ENCODE assay signal across 8 mouse cellular contexts in genomic region chr8:124793172-124793651, GRCm38 (mm10). TPM values are rescaled to one million over a fixed set of nuclear protein-coding genes. Genes with fewer than 3 reads are reported as not detected.
DNase-seq lines count a peak whose midpoint lies in the region; ATAC-seq and TF ChIP-seq lines count a peak whose summit lies in the region.

No protein-coding gene starts in this region.

- H3K9me3 ChIP-seq in ES-E14 (ENCODE audit: control insufficient read depth, insufficient read depth, low read depth, low read length) = no peaks in the 10 kb centered on the region
- H3K9me3 ChIP-seq in lung, embryonic 15.5 days = no peaks in the 10 kb centered on the region

- H3K27me3 ChIP-seq in lung, embryonic 15.5 days = peaks cover 72% of the 10 kb centered on the region
- H3K27me3 ChIP-seq in thymus, adult 2 months (ENCODE audit: control insufficient read depth, insufficient read depth, low read length) = peaks cover 16% of the 10 kb centered on the region

- TF ChIP-seq CTCF in layer of hippocampus, adult 2 months (conservative IDR thresholded peaks at IDR 0.05) = no peak
- TF ChIP-seq CTCF in thymus, adult 2 months (IDR thresholded peaks at IDR 0.05; ENCODE audit: borderline replicate concordance, control insufficient read depth, extremely low read depth, insufficient read depth, low read length, poor library complexity) = no peak

- no peak for TF ChIP-seq POLR2A in thymus, adult 2 months (IDR thresholded peaks at IDR 0.05; ENCODE audit: control insufficient read depth, extremely low read depth, insufficient read depth, low read length, poor library complexity)

- DNase-seq in ES-E14 (ENCODE audit: low read depth, low spot score) = peak; percentile 69
- DNase-seq in cerebellum, adult 8-10 months = peak; percentile 77
- DNase-seq in layer of hippocampus, adult 2 months (ENCODE audit: low spot score in 2 of 2) = peak; percentile 59 to 70
- peak; percentile 82 for DNase-seq in ovary, adult 18-20 months (ENCODE audit: low spot score)
- peak; percentile 84 for DNase-seq in thymus, adult 2 months

- ATAC-seq in frontal cortex, adult (ENCODE audit: low TSS enrichment) = 0 out of 2 replicates have a peak, but pooled peaks have one; percentile 20
- peak; percentile 62 to 63 for ATAC-seq in hematopoietic stem cell, adult 5-6 weeks (replicated peaks in 1 of 2; ENCODE audit: insufficient read depth in 1 of 2, low FRiP score in 2 of 2, low TSS enrichment in 1 of 2, low read depth in 1 of 2, poor library complexity in 2 of 2, severe bottlenecking in 2 of 2)
- peak; percentile 86 for ATAC-seq in lung, embryonic 15.5 days (ENCODE audit: borderline replicate concordance, extremely low read depth, low FRiP score, low TSS enrichment)

- H3K4me1 ChIP-seq in ES-E14 (ENCODE audit: control insufficient read depth in 2 of 2, insufficient read depth in 2 of 2, low read length in 2 of 2, poor library complexity in 1 of 2) = peaks cover 0 to 4% of the 10 kb centered on the region in 2 experiments; a peak in 1 of 4 replicates
- peaks cover 31% of the 10 kb centered on the region for H3K4me1 ChIP-seq in lung, embryonic 15.5 days
- peaks cover 21% of the 10 kb centered on the region for H3K4me1 ChIP-seq in thymus, adult 2 months (replicated peaks; ENCODE audit: control insufficient read depth, insufficient read depth, low read length)

- H3K4me2 ChIP-seq in lung, embryonic 15.5 days = peak overlapping the region; percentile 100

- WGBS in lung, embryonic 15.5 days = under 1% methylated on average over 50 of the region's 51 CpGs
- WGBS in thymus, adult 2 months = 2% methylated on average over 51 of the region's 51 CpGs

- no peaks in the 10 kb centered on the region for H3K36me3 ChIP-seq in ES-E14 (ENCODE audit: control insufficient read depth, insufficient read depth, low read length, poor library complexity, severe bottlenecking)
- H3K36me3 ChIP-seq in lung, embryonic 15.5 days = no peaks in the 10 kb centered on the region
- H3K36me3 ChIP-seq in thymus, adult 2 months (ENCODE audit: control insufficient read depth, insufficient read depth, low read length) = no peaks in the 10 kb centered on the region

- H3K4me3 ChIP-seq in ES-E14 (ENCODE audit: insufficient read depth in 1 of 2, low read depth in 1 of 2, low read length in 2 of 2, poor library complexity in 1 of 2, severe bottlenecking in 1 of 2) = peak overlapping the region; percentile 77 to 89
- H3K4me3 ChIP-seq in layer of hippocampus, adult 2 months = peak overlapping the region; percentile 54
- peak overlapping the region; percentile 52 for H3K4me3 ChIP-seq in lung, embryonic 15.5 days
- peak overlapping the region; percentile 29 for H3K4me3 ChIP-seq in thymus, adult 2 months (ENCODE audit: control insufficient read depth, insufficient read depth, low read length)

- peak overlapping the region; percentile 41; the same call in 1 of the 2 replicates for H3K27ac ChIP-seq in ES-E14 (ENCODE audit: insufficient read depth, low read depth, low read length, poor library complexity, severe bottlenecking)
- no peak overlapping the region; the same call in 1 of the 2 replicates for H3K27ac ChIP-seq in layer of hippocampus, adult 2 months
- no peak overlapping the region for H3K27ac ChIP-seq in lung, embryonic 15.5 days
- H3K27ac ChIP-seq in thymus, adult 2 months (ENCODE audit: control insufficient read depth, insufficient read depth, low read length) = no peak overlapping the region

- in situ Hi-C loops in ES-E14 (cut with MboI; ENCODE audit: low sequenced_read_pairs in 2 of 2, unreplicated experiment in 2 of 2) = no loop called here

- H3K9ac ChIP-seq in ES-E14 (ENCODE audit: insufficient read depth, low read depth, low read length, poor library complexity, severe bottlenecking) = peak overlapping the region; percentile 75
- no peak overlapping the region for H3K9ac ChIP-seq in lung, embryonic 15.5 days

TF ChIP-seq in ES-E14, 5 proteins besides CTCF, POLR2A, EP300 and RAD21:
- TF ChIP-seq HCFC1 (IDR thresholded peaks at IDR 0.05; ENCODE audit: borderline replicate concordance, insufficient read depth, low read length) = no peak
- TF ChIP-seq CHD2 (IDR thresholded peaks at IDR 0.05; ENCODE audit: low read depth, low read length) = no peak
- no peak for TF ChIP-seq ZNF384 (IDR thresholded peaks at IDR 0.05; ENCODE audit: low read depth, low read length)
- no peak for TF ChIP-seq ZC3H11A (IDR thresholded peaks at IDR 0.05; ENCODE audit: borderline replicate concordance, low read depth, low read length)
- no peak for TF ChIP-seq MAFK (IDR thresholded peaks at IDR 0.05; ENCODE audit: insufficient read depth, low read depth, low read length)

RNA-seq across cellular contexts. Expression of gene Trim67, which starts 0.3 kb away (rescaled TPM):
- total RNA-seq in ES-E14 (2012; rRNA removed) = 0.40 and 0.48 TPM in 2 replicates
- total RNA-seq in hematopoietic stem cell, adult 5-6 weeks (2017) = 0.06 TPM in 1 of 2 replicates, not detected in the other
- total RNA-seq in layer of hippocampus, adult 2 months (2021) = 1 to 10 TPM; 2.9 to 3.1 TPM
- 0.66 and 0.67 TPM in 2 replicates for polyA plus RNA-seq in lung, embryonic 15.5 days (2015; fragmentation: Nextera tagmentation; extraction: Ambion mirVana)
- polyA plus RNA-seq in thymus, adult 2 months (2012; rRNA removed) = 0.26 TPM in 2 replicates

RNA-seq across cellular contexts. Expression of gene Fam89a, which starts 41.6 kb away (rescaled TPM):
- total RNA-seq in ES-E14 (2012; rRNA removed) = 1.6 and 2.9 TPM in 2 replicates
- total RNA-seq in hematopoietic stem cell, adult 5-6 weeks (2017) = not detected in 2 replicates
- under 1 TPM; 0.27 to 0.54 TPM for total RNA-seq in layer of hippocampus, adult 2 months (2021)
- 11.3 and 14.4 TPM in 2 replicates for polyA plus RNA-seq in lung, embryonic 15.5 days (2015; fragmentation: Nextera tagmentation; extraction: Ambion mirVana)
- polyA plus RNA-seq in thymus, adult 2 months (2012; rRNA removed) = 14.2 and 15.5 TPM in 2 replicates

Comparison
In these comparisons a context has a peak if more than half of its experiments do, and no peak if none do; other contexts are left out.
1. H3K4me3 ChIP-seq: peak in every context shown above with its lines; median percentile 83 in ES-E14; 54 in layer of hippocampus, adult 2 months; 52 in lung, embryonic 15.5 days; 29 in thymus, adult 2 months.
2. ATAC-seq: peak in every context shown above with its lines; median percentile 86 in lung, embryonic 15.5 days; 62 in hematopoietic stem cell, adult 5-6 weeks; 20 in frontal cortex, adult.